Mouse (Mus musculus): ENCODE measurements around the gene Ppig. TPM values are rescaled to one million over a fixed set of nuclear protein-coding genes. Genes with fewer than 3 reads are reported as not detected.
A peak's percentile ranks its signal among the peaks of the same experiment; 100 is the strongest.

Ppig gene
- polyA plus RNA-seq, 1 experiment from 2014 or later: 59.6 TPM

- DNase-seq (no peak), ATAC-seq (no peak)
- no peak overlapping the region for H3K4me3 ChIP-seq (ENCODE audit: low read depth, low read length)
- 51% methylated on average over 4 of the region's 4 CpGs for WGBS (ENCODE audit: insufficient replicate concordance)
- H3K9me3 ChIP-seq (ENCODE audit: low read length): no peaks in the 10 kb centered on the region
- no peak overlapping the region for H3K27ac ChIP-seq (ENCODE audit: low read depth)
- peaks cover 26% of the 10 kb centered on the region for H3K36me3 ChIP-seq (replicated peaks; ENCODE audit: insufficient read depth, low read length)
- no peak overlapping the region for H3K9ac ChIP-seq (replicated peaks)
- no peaks in the 10 kb centered on the region for H3K27me3 ChIP-seq (ENCODE audit: insufficient read depth, low read length)
- peaks cover 9% of the 10 kb centered on the region; the same call in 1 of the 2 replicates for H3K4me1 ChIP-seq (ENCODE audit: insufficient read depth)
- TF ChIP-seq EP300 (IDR thresholded peaks at IDR 0.05; ENCODE audit: low read depth): no peak
- no peak for TF ChIP-seq CTCF (IDR thresholded peaks at IDR 0.05; ENCODE audit: low read depth)
- peak overlapping the region; percentile 94 for H3K4me2 ChIP-seq (ENCODE audit: low read depth, low read length)
Observed at GRCm38 (mm10) chr2:69790722-69791121, 68.4 kb downstream of the Ppig start.

DNA sequence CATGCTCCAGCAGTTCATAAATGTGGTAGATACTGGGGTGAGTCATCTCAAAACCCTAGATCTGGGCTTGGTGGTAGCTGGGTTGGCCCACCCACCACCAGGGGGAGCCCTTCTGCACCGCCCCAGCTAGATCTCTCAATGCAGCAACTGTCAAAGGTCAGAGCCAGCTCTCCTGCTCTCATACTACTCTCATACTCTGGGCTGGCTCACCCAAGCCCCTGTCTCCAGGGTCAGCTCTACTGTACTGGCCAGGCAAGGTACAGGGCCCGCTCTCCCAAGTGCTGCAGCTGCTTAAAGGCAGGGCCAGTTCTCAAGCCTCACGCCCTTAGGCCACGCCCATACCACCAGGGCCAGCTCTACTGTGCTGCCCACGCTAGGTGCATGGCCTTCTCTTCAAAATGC is 80.6 kb downstream of the Ppig start:
- no peak overlapping the region for H3K27ac ChIP-seq (ENCODE audit: low read depth)
- H3K4me1 ChIP-seq (ENCODE audit: insufficient read depth): peaks cover 9% of the 10 kb centered on the region; the same call in 1 of the 2 replicates
- H3K36me3 ChIP-seq (replicated peaks; ENCODE audit: insufficient read depth, low read length): no peaks in the 10 kb centered on the region
- peak; percentile 97 for TF ChIP-seq CTCF (IDR thresholded peaks at IDR 0.05; ENCODE audit: low read depth)
- no peak for TF ChIP-seq EP300 (IDR thresholded peaks at IDR 0.05; ENCODE audit: low read depth)
- H3K4me2 ChIP-seq (ENCODE audit: low read depth, low read length): peak overlapping the region; percentile 56
- no peaks in the 10 kb centered on the region for H3K27me3 ChIP-seq (ENCODE audit: insufficient read depth, low read length)
- 31% methylated on average over 5 of the region's 5 CpGs for WGBS (ENCODE audit: insufficient replicate concordance)
- H3K9ac ChIP-seq (replicated peaks): no peak overlapping the region
- DNase-seq: peak; percentile 88
- no peaks in the 10 kb centered on the region for H3K9me3 ChIP-seq (ENCODE audit: low read length)
- H3K4me3 ChIP-seq (ENCODE audit: low read depth, low read length): peak overlapping the region; percentile 14
- ATAC-seq: peak; percentile 94

Other genes with a start within 250 kb of the Ppig start
- gene Lrp2, start 136.5 kb upstream of the Ppig start, polyA plus RNA-seq (2015; fragmentation: Nextera tagmentation; extraction: Ambion mirVana): 0.02 and 0.05 TPM in 2 replicates
- gene Bbs5, start 75.4 kb upstream of the Ppig start, polyA plus RNA-seq (2015; fragmentation: Nextera tagmentation; extraction: Ambion mirVana): 3.6 and 3.9 TPM in 2 replicates
- 0.11 and 0.54 TPM in 2 replicates for gene Klhl41, start 52.4 kb upstream of the Ppig start, polyA plus RNA-seq (2015; fragmentation: Nextera tagmentation; extraction: Ambion mirVana)
- gene Fastkd1, start 9.0 kb upstream of the Ppig start, polyA plus RNA-seq (2015; fragmentation: Nextera tagmentation; extraction: Ambion mirVana): 6.3 and 6.6 TPM in 2 replicates
- gene Ccdc173, start 67.0 kb downstream of the Ppig start, polyA plus RNA-seq (2015; fragmentation: Nextera tagmentation; extraction: Ambion mirVana): 0.29 and 0.30 TPM in 2 replicates
- 13.0 and 13.5 TPM in 2 replicates for gene Phospho2, start 67.1 kb downstream of the Ppig start, polyA plus RNA-seq (2015; fragmentation: Nextera tagmentation; extraction: Ambion mirVana)
- gene Klhl23, start 99.4 kb downstream of the Ppig start, polyA plus RNA-seq (2015; fragmentation: Nextera tagmentation; extraction: Ambion mirVana): 3.9 and 5.6 TPM in 2 replicates
- gene Ssb, start 139.0 kb downstream of the Ppig start, polyA plus RNA-seq (2015; fragmentation: Nextera tagmentation; extraction: Ambion mirVana): 112 and 128 TPM in 2 replicates
- 27.8 and 28.7 TPM in 2 replicates for gene Mettl5, start 163.1 kb downstream of the Ppig start, polyA plus RNA-seq (2015; fragmentation: Nextera tagmentation; extraction: Ambion mirVana)
- 5.7 and 6.0 TPM in 2 replicates for gene Ubr3, start 174.7 kb downstream of the Ppig start, polyA plus RNA-seq (2015; fragmentation: Nextera tagmentation; extraction: Ambion mirVana)

Data from liver, postnatal 0 days (tissue).